Mouse (Mus musculus): ENCODE measurements around the gene Kcna6. TPM values are rescaled to one million over a fixed set of nuclear protein-coding genes. Genes with fewer than 3 reads are reported as not detected.
A peak's percentile ranks its signal among the peaks of the same experiment; 100 is the strongest.

Gene Kcna6
- polyA plus RNA-seq, 1 experiment from 2014 or later: 2.1 TPM

DNA sequence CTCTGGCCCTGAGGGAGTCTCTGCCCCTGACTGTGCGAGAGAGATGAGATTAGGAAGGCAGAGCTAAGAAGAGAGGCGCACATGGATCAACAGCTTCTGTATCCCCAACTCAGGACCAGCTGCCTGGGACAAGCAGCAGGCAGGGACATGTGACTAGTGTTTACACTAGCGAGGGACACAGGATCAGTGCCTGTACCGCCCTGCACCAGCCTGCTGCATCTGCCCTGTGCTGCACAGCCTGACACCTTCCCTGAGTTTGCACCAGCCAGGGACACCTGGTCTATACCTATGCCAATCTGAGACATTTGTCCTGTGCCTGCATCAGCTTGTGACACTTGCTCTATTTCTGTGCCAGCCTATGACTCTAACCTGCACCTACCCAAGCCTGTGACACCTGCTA lies 33.4 kb upstream of the Kcna6 start:
- Histone ChIP-seq H3K9ac (ENCODE audit: low read depth, low read length) (no peak overlapping the region), H3K4me3 (replicated peaks; ENCODE audit: low read depth, low read length) (no peak overlapping the region), H3K4me1 (replicated peaks; ENCODE audit: insufficient read depth, low read length) (no peaks in the 10 kb centered on the region), H3K36me3 (ENCODE audit: insufficient read depth, low read length) (no peaks in the 10 kb centered on the region), H3K4me2 (ENCODE audit: low read length) (no peak overlapping the region), H3K27me3 (ENCODE audit: insufficient read depth, low read length) (no peaks in the 10 kb centered on the region), H3K9me3 (replicated peaks; ENCODE audit: low read length) (no peaks in the 10 kb centered on the region), H3K27ac (no peak overlapping the region)
- WGBS: 63% methylated on average over 4 of the region's 4 CpGs
- TF ChIP-seq CTCF (IDR thresholded peaks at IDR 0.05; ENCODE audit: low read depth): no peak
- DNase-seq (ENCODE audit: low spot score) (no peak), ATAC-seq (replicated peaks; ENCODE audit: low FRiP score, low read depth) (no peak)

- H3K4me2 ChIP-seq (ENCODE audit: low read length): no peak overlapping the region
- H3K36me3 ChIP-seq (ENCODE audit: insufficient read depth, low read length): no peaks in the 10 kb centered on the region
- TF ChIP-seq CTCF (IDR thresholded peaks at IDR 0.05; ENCODE audit: low read depth): no peak
- H3K9ac ChIP-seq (ENCODE audit: low read depth, low read length): no peak overlapping the region
- no peak overlapping the region for H3K4me3 ChIP-seq (replicated peaks; ENCODE audit: low read depth, low read length)
- no peaks in the 10 kb centered on the region for H3K27me3 ChIP-seq (ENCODE audit: insufficient read depth, low read length)
- no peaks in the 10 kb centered on the region for H3K4me1 ChIP-seq (replicated peaks; ENCODE audit: insufficient read depth, low read length)
- ATAC-seq (replicated peaks; ENCODE audit: low FRiP score, low read depth) (no peak), DNase-seq (ENCODE audit: low spot score) (no peak)
- H3K27ac ChIP-seq: no peak overlapping the region
- WGBS: 62% methylated on average over 4 of the region's 4 CpGs
- H3K9me3 ChIP-seq (replicated peaks; ENCODE audit: low read length): no peaks in the 10 kb centered on the region
These were observed 31.9 kb upstream of the Kcna6 start for GRCm38 (mm10) chr6:126772326-126772725.

DNA sequence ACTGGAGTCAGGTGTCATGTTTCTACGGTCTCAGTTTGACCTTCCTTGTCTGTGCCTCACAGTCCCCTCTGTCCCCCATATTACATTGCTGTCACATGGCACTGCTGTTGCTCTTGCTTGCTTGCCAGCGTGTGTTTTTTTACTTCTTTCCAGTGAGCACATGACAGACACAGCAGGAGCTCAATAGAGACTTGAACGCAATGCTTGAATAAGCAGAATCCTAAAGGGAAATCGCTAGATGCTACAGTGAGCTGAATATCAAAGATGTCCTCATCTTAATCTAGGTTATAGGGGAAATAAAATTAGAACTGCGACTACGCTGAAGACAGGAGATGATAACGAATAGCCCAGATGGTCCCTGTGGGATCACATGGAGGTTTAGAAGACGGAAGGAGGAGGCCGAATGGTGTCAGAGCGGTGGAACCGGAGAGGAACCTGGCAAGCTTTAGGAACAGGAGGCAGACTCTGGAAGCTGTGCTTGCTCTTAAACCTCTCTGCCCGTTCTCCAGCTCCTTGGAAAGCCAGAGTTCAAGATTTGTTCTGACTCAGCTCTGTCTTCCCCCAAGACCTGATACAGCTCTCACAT lies 29.8 kb upstream of the Kcna6 start:
- Histone ChIP-seq H3K27ac (no peak overlapping the region), H3K36me3 (ENCODE audit: insufficient read depth, low read length) (no peaks in the 10 kb centered on the region), H3K4me3 (replicated peaks; ENCODE audit: low read depth, low read length) (no peak overlapping the region), H3K4me1 (replicated peaks; ENCODE audit: insufficient read depth, low read length) (no peaks in the 10 kb centered on the region), H3K27me3 (ENCODE audit: insufficient read depth, low read length) (no peaks in the 10 kb centered on the region), H3K4me2 (ENCODE audit: low read length) (no peak overlapping the region), H3K9me3 (replicated peaks; ENCODE audit: low read length) (no peaks in the 10 kb centered on the region), H3K9ac (ENCODE audit: low read depth, low read length) (no peak overlapping the region)
- 62% methylated on average over 12 of the region's 12 CpGs for WGBS
- DNase-seq (ENCODE audit: low spot score) (no peak), ATAC-seq (replicated peaks; ENCODE audit: low FRiP score, low read depth) (no peak)
- TF ChIP-seq CTCF (IDR thresholded peaks at IDR 0.05; ENCODE audit: low read depth): no peak

GRCm38 (mm10) chr6:126768957-126769665 lies 28.6 kb upstream of the Kcna6 start:
- WGBS: 60% methylated on average over 11 of the region's 11 CpGs
- H3K27ac ChIP-seq: no peak overlapping the region
- H3K4me1 ChIP-seq (replicated peaks; ENCODE audit: insufficient read depth, low read length): no peaks in the 10 kb centered on the region
- DNase-seq (ENCODE audit: low spot score) (peak; percentile 33), ATAC-seq (replicated peaks; ENCODE audit: low FRiP score, low read depth) (no peak)
- H3K9me3 ChIP-seq (replicated peaks; ENCODE audit: low read length): no peaks in the 10 kb centered on the region
- no peak overlapping the region for H3K4me3 ChIP-seq (replicated peaks; ENCODE audit: low read depth, low read length)
- no peak overlapping the region for H3K4me2 ChIP-seq (ENCODE audit: low read length)
- TF ChIP-seq CTCF (IDR thresholded peaks at IDR 0.05; ENCODE audit: low read depth): no peak
- no peak overlapping the region for H3K9ac ChIP-seq (ENCODE audit: low read depth, low read length)
- H3K27me3 ChIP-seq (ENCODE audit: insufficient read depth, low read length): no peaks in the 10 kb centered on the region
- no peaks in the 10 kb centered on the region for H3K36me3 ChIP-seq (ENCODE audit: insufficient read depth, low read length)

DNA sequence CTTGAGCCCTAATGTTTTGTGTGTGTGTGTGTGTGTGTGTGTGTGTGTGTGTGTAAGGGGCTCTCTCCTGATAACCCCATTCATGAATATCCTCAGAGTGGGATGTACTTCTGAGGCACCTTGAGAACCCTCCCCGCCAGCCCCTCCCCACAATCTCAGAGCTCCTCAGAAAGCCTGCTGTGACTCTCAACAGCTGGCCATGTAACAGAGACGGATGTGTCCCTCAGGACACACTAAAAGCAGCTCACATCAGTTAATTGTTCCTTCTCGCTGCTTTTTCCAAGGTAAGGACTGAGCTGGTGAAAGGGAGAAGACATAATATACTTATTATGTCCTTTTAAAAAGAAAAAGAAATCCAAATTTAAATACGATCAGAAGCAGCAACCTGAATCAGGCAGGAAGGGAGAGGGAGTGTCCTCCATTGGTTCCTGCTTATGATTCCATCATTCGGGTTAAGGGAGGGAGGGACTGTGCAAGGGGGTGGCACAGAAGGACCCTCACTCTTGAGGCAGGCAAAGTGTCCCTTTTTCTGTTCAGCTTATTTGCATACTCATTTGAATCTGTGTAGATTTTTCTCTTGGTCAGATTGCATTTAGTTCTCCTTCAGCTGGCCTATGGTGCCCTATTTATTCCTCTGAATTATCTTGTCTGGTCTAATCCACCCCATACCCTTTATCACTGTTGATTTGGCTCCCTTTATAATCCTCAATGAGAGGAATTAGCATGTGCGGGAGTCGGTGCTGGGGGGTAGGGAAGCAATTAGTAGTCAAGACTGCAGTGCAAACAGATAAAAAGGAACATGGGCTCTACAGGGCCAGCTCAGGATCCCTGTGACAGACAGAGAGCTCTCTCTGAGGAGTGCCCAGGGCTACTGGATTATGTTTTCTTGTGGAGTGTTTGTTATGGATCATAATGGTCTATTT lies 27.4 kb upstream of the Kcna6 start:
- 27% methylated on average over 7 of the region's 7 CpGs for WGBS
- Histone ChIP-seq H3K4me1 (replicated peaks; ENCODE audit: insufficient read depth, low read length) (no peaks in the 10 kb centered on the region), H3K4me3 (replicated peaks; ENCODE audit: low read depth, low read length) (no peak overlapping the region), H3K9ac (ENCODE audit: low read depth, low read length) (no peak overlapping the region), H3K27me3 (ENCODE audit: insufficient read depth, low read length) (no peaks in the 10 kb centered on the region), H3K4me2 (ENCODE audit: low read length) (no peak overlapping the region), H3K27ac (no peak overlapping the region), H3K36me3 (ENCODE audit: insufficient read depth, low read length) (no peaks in the 10 kb centered on the region), H3K9me3 (replicated peaks; ENCODE audit: low read length) (no peaks in the 10 kb centered on the region)
- ATAC-seq (replicated peaks; ENCODE audit: low FRiP score, low read depth): no peak
- no peak for TF ChIP-seq CTCF (IDR thresholded peaks at IDR 0.05; ENCODE audit: low read depth)
- no peak for DNase-seq (ENCODE audit: low spot score)

GRCm38 (mm10) chr6:126766552-126766951 lies 26.1 kb upstream of the Kcna6 start:
- no peaks in the 10 kb centered on the region for H3K36me3 ChIP-seq (ENCODE audit: insufficient read depth, low read length)
- H3K4me3 ChIP-seq (replicated peaks; ENCODE audit: low read depth, low read length): no peak overlapping the region
- no peak overlapping the region for H3K9ac ChIP-seq (ENCODE audit: low read depth, low read length)
- ATAC-seq (replicated peaks; ENCODE audit: low FRiP score, low read depth) (no peak; the same call in 1 of the 2 replicates), DNase-seq (ENCODE audit: low spot score) (no peak)
- no peaks in the 10 kb centered on the region for H3K27me3 ChIP-seq (ENCODE audit: insufficient read depth, low read length)
- H3K4me1 ChIP-seq (replicated peaks; ENCODE audit: insufficient read depth, low read length): no peaks in the 10 kb centered on the region
- H3K9me3 ChIP-seq (replicated peaks; ENCODE audit: low read length): no peaks in the 10 kb centered on the region
- 51% methylated on average over 5 of the region's 5 CpGs for WGBS
- no peak for TF ChIP-seq CTCF (IDR thresholded peaks at IDR 0.05; ENCODE audit: low read depth)
- no peak overlapping the region for H3K27ac ChIP-seq
- H3K4me2 ChIP-seq (ENCODE audit: low read length): no peak overlapping the region

Data from kidney, postnatal 0 days (tissue).